Comparison of ENCODE assay signal across 8 mouse cellular contexts in the genomic region with DNA sequence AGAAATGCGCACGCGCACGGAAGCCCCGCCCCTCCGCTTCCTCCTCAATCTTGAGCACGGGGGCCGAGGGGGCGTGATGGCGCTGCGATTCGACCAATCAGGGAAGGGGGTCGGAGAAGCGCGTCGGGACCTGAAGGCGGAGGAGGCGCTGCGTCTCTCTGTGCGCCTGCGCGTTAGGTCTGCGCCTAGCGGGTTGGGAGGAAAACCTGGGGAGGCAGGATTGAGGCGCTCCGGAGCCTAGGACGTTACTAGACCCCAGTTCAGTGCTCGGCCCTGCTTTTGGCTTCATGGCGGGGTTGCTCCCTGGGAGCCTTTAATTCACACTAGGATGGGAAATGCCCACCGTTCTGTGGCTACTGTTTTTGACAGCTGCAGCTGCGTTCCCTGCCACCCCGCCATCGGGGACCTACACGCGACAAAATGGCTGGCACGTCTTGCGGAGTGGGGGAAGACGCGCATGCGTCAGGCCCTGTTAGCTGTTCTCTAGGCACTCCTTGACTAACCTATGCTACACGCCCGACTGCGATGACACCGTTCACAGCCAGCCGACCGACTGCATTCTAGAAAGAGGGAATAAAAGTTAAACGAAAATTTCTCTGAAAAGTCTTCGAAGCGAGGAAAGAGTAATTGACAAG. TPM values are rescaled to one million over a fixed set of nuclear protein-coding genes. Genes with fewer than 3 reads are reported as not detected.
A peak's percentile ranks its signal among the peaks of the same experiment; 100 is the strongest.
DNase-seq lines count a peak whose midpoint lies in the region; ATAC-seq and TF ChIP-seq lines count a peak whose summit lies in the region.

No protein-coding gene starts in this region.

- H3K4me3 ChIP-seq in C2C12 (ENCODE audit: insufficient read depth, poor library complexity, severe bottlenecking) (peak overlapping the region; percentile 60), myocyte (peak overlapping the region; percentile 99)
- H3K4me3 ChIP-seq in erythroblast, embryonic 14.5 days (replicated peaks), result peak overlapping the region; percentile 73
- H3K4me3 ChIP-seq in heart, embryonic 11.5 days (ENCODE audit: low read depth, low read length), result peak overlapping the region; percentile 78
- H3K4me3 ChIP-seq in kidney, embryonic 16.5 days (ENCODE audit: low read length), result peak overlapping the region; percentile 74
- peak overlapping the region; percentile 66 for H3K4me3 ChIP-seq in liver, adult 2 months (ENCODE audit: insufficient read depth, low read depth, low read length)

- DNase-seq in brain, embryonic 14.5 days (ENCODE audit: low read depth), result peak; percentile 100
- DNase-seq in liver, adult 2 months (ENCODE audit: extremely low read depth, low read depth, low spot score), result peak; percentile 94
- peak; percentile 100 for DNase-seq in splenic B cell, adult 2 months (ENCODE audit: low read depth, low spot score)

- H3K27me3 ChIP-seq in C2C12 (ENCODE audit: control insufficient read depth, insufficient read depth, insufficient read length) (no peaks in the 10 kb centered on the region), myocyte (ENCODE audit: control insufficient read depth, insufficient read depth, insufficient read length) (no peaks in the 10 kb centered on the region)
- no peaks in the 10 kb centered on the region for H3K27me3 ChIP-seq in erythroblast, embryonic 14.5 days (ENCODE audit: control insufficient read depth)
- H3K27me3 ChIP-seq in heart, embryonic 11.5 days (ENCODE audit: control insufficient read depth, insufficient read depth, low read length), result no peaks in the 10 kb centered on the region
- no peaks in the 10 kb centered on the region for H3K27me3 ChIP-seq in kidney, embryonic 16.5 days (ENCODE audit: insufficient read depth, low read length)
- H3K27me3 ChIP-seq in liver, adult 2 months (ENCODE audit: control insufficient read depth, insufficient read depth, low read length), result no peaks in the 10 kb centered on the region
- H3K27me3 ChIP-seq in splenic B cell, adult 2 months (ENCODE audit: control insufficient read depth, insufficient read depth, low read length, poor library complexity, severe bottlenecking), result no peaks in the 10 kb centered on the region

- peak overlapping the region; percentile 71 for H3K4me2 ChIP-seq in heart, embryonic 11.5 days
- peak overlapping the region; percentile 87 for H3K4me2 ChIP-seq in kidney, embryonic 16.5 days (replicated peaks; ENCODE audit: low read depth, low read length)
- H3K4me2 ChIP-seq in myocyte (ENCODE audit: low read depth), result peak overlapping the region; percentile 90

- TF ChIP-seq CTCF in C2C12 (IDR thresholded peaks at IDR 0.05; ENCODE audit: control insufficient read depth, insufficient read depth, insufficient read length), result no peak
- no peak for TF ChIP-seq CTCF in brain, embryonic 14.5 days (IDR thresholded peaks at IDR 0.05; ENCODE audit: borderline replicate concordance, extremely low read depth, insufficient read depth, insufficient read length)
- no peak for TF ChIP-seq CTCF in liver, adult 2 months (IDR thresholded peaks at IDR 0.05; ENCODE audit: low read depth, low read length)

- peak overlapping the region; percentile 99 for H3K9ac ChIP-seq in heart, embryonic 11.5 days (ENCODE audit: low read depth, low read length)
- peak overlapping the region; percentile 87 for H3K9ac ChIP-seq in kidney, embryonic 16.5 days (replicated peaks; ENCODE audit: low read length)
- H3K9ac ChIP-seq in liver, adult 2 months (ENCODE audit: low read depth, low read length), result peak overlapping the region; percentile 79

- H3K79me2 ChIP-seq in C2C12 (ENCODE audit: control insufficient read depth, insufficient read depth) (peaks cover 41% of the 10 kb centered on the region), myocyte (ENCODE audit: control insufficient read depth, insufficient read depth) (peaks cover 40% of the 10 kb centered on the region)
- peaks cover 10% of the 10 kb centered on the region; the same call in 1 of the 2 replicates for H3K79me2 ChIP-seq in liver, adult 2 months (ENCODE audit: control insufficient read depth, insufficient read depth, low read length)

- no peaks in the 10 kb centered on the region for H3K9me3 ChIP-seq in erythroblast, embryonic 14.5 days (ENCODE audit: control insufficient read depth, low read length)
- no peaks in the 10 kb centered on the region for H3K9me3 ChIP-seq in heart, embryonic 11.5 days (replicated peaks; ENCODE audit: control insufficient read depth, low read length)
- H3K9me3 ChIP-seq in kidney, embryonic 16.5 days (ENCODE audit: low read length), result no peaks in the 10 kb centered on the region

- peaks cover 39% of the 10 kb centered on the region for H3K79me3 ChIP-seq in C2C12 (ENCODE audit: low read depth)

- WGBS in heart, embryonic 11.5 days (ENCODE audit: insufficient replicate concordance), result under 1% methylated on average over 49 of the region's 49 CpGs
- under 1% methylated on average over 46 of the region's 49 CpGs for WGBS in kidney, embryonic 16.5 days
- WGBS in liver, adult 2 months, result under 1% methylated on average over 49 of the region's 49 CpGs

- TF ChIP-seq POLR2A in brain, embryonic 14.5 days (IDR thresholded peaks at IDR 0.05; ENCODE audit: borderline replicate concordance, extremely low read depth, insufficient read depth, insufficient read length, poor library complexity, severe bottlenecking), result peak; percentile 70; the same call in 1 of the 2 replicates
- TF ChIP-seq POLR2A in liver, adult 2 months (IDR thresholded peaks at IDR 0.05; ENCODE audit: extremely low read depth, insufficient read depth, low read length), result peak; percentile 79
- peak; percentile 75 for TF ChIP-seq POLR2A in myocyte (IDR thresholded peaks at IDR 0.05; ENCODE audit: insufficient read length, low read depth)

- no peaks in the 10 kb centered on the region for H3K36me3 ChIP-seq in C2C12 (ENCODE audit: control insufficient read depth, insufficient read depth)
- H3K36me3 ChIP-seq in erythroblast, embryonic 14.5 days (ENCODE audit: control insufficient read depth), result peaks cover 12% of the 10 kb centered on the region
- H3K36me3 ChIP-seq in heart, embryonic 11.5 days (ENCODE audit: control insufficient read depth, insufficient read depth, low read length), result no peaks in the 10 kb centered on the region
- no peaks in the 10 kb centered on the region for H3K36me3 ChIP-seq in kidney, embryonic 16.5 days (ENCODE audit: insufficient read depth, low read length)
- H3K36me3 ChIP-seq in liver, adult 2 months (ENCODE audit: control insufficient read depth, insufficient read depth, low read length), result no peaks in the 10 kb centered on the region
- H3K36me3 ChIP-seq in myocyte (ENCODE audit: control insufficient read depth, insufficient read depth), result no peaks in the 10 kb centered on the region
- H3K36me3 ChIP-seq in splenic B cell, adult 2 months (ENCODE audit: control insufficient read depth, insufficient read depth, low read length, poor library complexity, severe bottlenecking), result no peaks in the 10 kb centered on the region

- H3K27ac ChIP-seq in heart, embryonic 11.5 days (ENCODE audit: low read depth, low read length), result peak overlapping the region; percentile 100
- peak overlapping the region; percentile 100 for H3K27ac ChIP-seq in kidney, embryonic 16.5 days (ENCODE audit: low read length)
- H3K27ac ChIP-seq in liver, adult 2 months (replicated peaks; ENCODE audit: insufficient read depth, low read depth, low read length), result peak overlapping the region; percentile 92

- peak; percentile 94 for ATAC-seq in heart, embryonic 11.5 days (replicated peaks; ENCODE audit: insufficient number of reproducible peaks, low FRiP score, low TSS enrichment)
- peak; percentile 96 for ATAC-seq in kidney, embryonic 16.5 days (ENCODE audit: low FRiP score, low TSS enrichment)

- H3ac ChIP-seq in C2C12 (ENCODE audit: control insufficient read depth, insufficient read length, low read depth) (peak overlapping the region; percentile 76), myocyte (ENCODE audit: control insufficient read depth, insufficient read length) (peak overlapping the region; percentile 82)

- H3K4me1 ChIP-seq in erythroblast, embryonic 14.5 days (ENCODE audit: control insufficient read depth), result peaks cover 44% of the 10 kb centered on the region
- peaks cover 3% of the 10 kb centered on the region; the same call in 1 of the 2 replicates for H3K4me1 ChIP-seq in heart, embryonic 11.5 days (ENCODE audit: control insufficient read depth, insufficient read depth, low read length)
- peaks cover 10% of the 10 kb centered on the region for H3K4me1 ChIP-seq in kidney, embryonic 16.5 days (ENCODE audit: insufficient read depth, low read length)
- H3K4me1 ChIP-seq in liver, adult 2 months (ENCODE audit: control insufficient read depth, insufficient read depth, low read length), result peaks cover 1% of the 10 kb centered on the region

RNA-seq across cellular contexts. Expression of gene Rprd2, which starts 0.8 kb away (rescaled TPM):
- 7.7 TPM for polyA plus RNA-seq in C2C12 (2012; fragmentation: generic; extraction: Trizol)
- 22.8 and 31.4 TPM in 2 replicates for polyA plus RNA-seq in brain, embryonic 14.5 days (2012; rRNA removed)
- 0.52 and 0.66 TPM in 2 replicates for polyA plus RNA-seq in erythroblast, embryonic 14.5 days (2012)
- 20.5 and 25.0 TPM in 2 replicates for polyA plus RNA-seq in heart, embryonic 11.5 days (2014; fragmentation: Nextera tagmentation; extraction: Ambion mirVana)
- 19.9 and 22.7 TPM in 2 replicates for polyA plus RNA-seq in kidney, embryonic 16.5 days (2015; fragmentation: Nextera tagmentation; extraction: Ambion mirVana)
- 7.6 and 9.3 TPM in 2 replicates for total RNA-seq in liver, adult 2 months (2014; rRNA removed)
- 5.1 and 7.9 TPM in 2 replicates for polyA plus RNA-seq in liver, adult 2 months (2012; rRNA removed)
- polyA plus RNA-seq in myocyte (2012; fragmentation: generic; extraction: Trizol), result 8.5 TPM

RNA-seq across cellular contexts. Expression of gene Prpf3, which starts 36.2 kb away (rescaled TPM):
- polyA plus RNA-seq in C2C12 (2012; fragmentation: generic; extraction: Trizol) (26.7 TPM), myocyte (2012; fragmentation: generic; extraction: Trizol) (17.8 TPM)
- polyA plus RNA-seq in brain, embryonic 14.5 days (2012; rRNA removed), result 35.6 and 37.4 TPM in 2 replicates
- polyA plus RNA-seq in erythroblast, embryonic 14.5 days (2012), result 1.3 and 1.6 TPM in 2 replicates
- 40.5 and 40.6 TPM in 2 replicates for polyA plus RNA-seq in heart, embryonic 11.5 days (2014; fragmentation: Nextera tagmentation; extraction: Ambion mirVana)
- polyA plus RNA-seq in kidney, embryonic 16.5 days (2015; fragmentation: Nextera tagmentation; extraction: Ambion mirVana), result 56.3 and 57.0 TPM in 2 replicates
- total RNA-seq in liver, adult 2 months (2014; rRNA removed), result 6.5 and 7.8 TPM in 2 replicates
- 4.1 and 7.4 TPM in 2 replicates for polyA plus RNA-seq in liver, adult 2 months (2012; rRNA removed)

RNA-seq across cellular contexts. Expression of gene Mrps21, which starts 51.9 kb away (rescaled TPM):
- polyA plus RNA-seq in C2C12 (2012; fragmentation: generic; extraction: Trizol) (441 TPM), myocyte (2012; fragmentation: generic; extraction: Trizol) (400 TPM)
- 148 and 152 TPM in 2 replicates for polyA plus RNA-seq in brain, embryonic 14.5 days (2012; rRNA removed)
- polyA plus RNA-seq in erythroblast, embryonic 14.5 days (2012), result 17.3 and 50.1 TPM in 2 replicates
- polyA plus RNA-seq in heart, embryonic 11.5 days (2014; fragmentation: Nextera tagmentation; extraction: Ambion mirVana), result 386 and 410 TPM in 2 replicates
- polyA plus RNA-seq in kidney, embryonic 16.5 days (2015; fragmentation: Nextera tagmentation; extraction: Ambion mirVana), result 355 and 371 TPM in 2 replicates
- 137 and 205 TPM in 2 replicates for total RNA-seq in liver, adult 2 months (2014; rRNA removed)
- 39.6 and 49.3 TPM in 2 replicates for polyA plus RNA-seq in liver, adult 2 months (2012; rRNA removed)

RNA-seq across cellular contexts. Expression of gene Tars2, which starts 59.5 kb away (rescaled TPM):
- polyA plus RNA-seq in C2C12 (2012; fragmentation: generic; extraction: Trizol) (32.8 TPM), myocyte (2012; fragmentation: generic; extraction: Trizol) (34.3 TPM)
- 39.1 and 42.2 TPM in 2 replicates for polyA plus RNA-seq in brain, embryonic 14.5 days (2012; rRNA removed)
- 1.7 and 2.6 TPM in 2 replicates for polyA plus RNA-seq in erythroblast, embryonic 14.5 days (2012)
- polyA plus RNA-seq in heart, embryonic 11.5 days (2014; fragmentation: Nextera tagmentation; extraction: Ambion mirVana), result 42.2 and 46.1 TPM in 2 replicates
- 53.2 and 55.9 TPM in 2 replicates for polyA plus RNA-seq in kidney, embryonic 16.5 days (2015; fragmentation: Nextera tagmentation; extraction: Ambion mirVana)
- 18.9 and 22.2 TPM in 2 replicates for total RNA-seq in liver, adult 2 months (2014; rRNA removed)
- polyA plus RNA-seq in liver, adult 2 months (2012; rRNA removed), result 24.6 and 26.5 TPM in 2 replicates

Comparison
In these comparisons a context has a peak if more than half of its experiments do, and no peak if none do; other contexts are left out.
1. Peak in every context shown above with its lines: DNase-seq, ATAC-seq, H3K4me3 ChIP-seq and H3K27ac ChIP-seq.